In genomic region chr7:28741368-28741708, GRCm38 (mm10) we compare ENCODE assay signal across 9 mouse cellular contexts. TPM values are rescaled to one million over a fixed set of nuclear protein-coding genes. Genes with fewer than 3 reads are reported as not detected.
DNase-seq lines count a peak whose midpoint lies in the region; ATAC-seq and TF ChIP-seq lines count a peak whose summit lies in the region.
"Had no signal": no experiment of that assay in that cellular context is flagged by ENCODE, and none has a peak within 500 bp of the region (broad histone marks: within the 10 kb centered on the region; RNA-seq: fewer than 3 reads in every experiment).

No protein-coding gene starts in this region.

- peak overlapping the region; percentile 80 for H3K4me2 ChIP-seq in heart, embryonic 11.5 days
- peak overlapping the region; percentile 69 for H3K4me2 ChIP-seq in forebrain, embryonic 14.5 days (ENCODE audit: low read length)
- H3K4me2 ChIP-seq in liver, embryonic 15.5 days, result peak overlapping the region; percentile 78

- H3K27ac ChIP-seq in heart, embryonic 11.5 days (ENCODE audit: low read depth, low read length), result peak overlapping the region; percentile 36; the same call in 1 of the 2 replicates
- 0 out of 2 replicates have a peak overlapping the region, but pooled peaks have one; percentile 3 for H3K27ac ChIP-seq in forebrain, embryonic 14.5 days (ENCODE audit: low read depth, low read length)
- H3K27ac ChIP-seq in liver, embryonic 15.5 days (replicated peaks), result peak overlapping the region; percentile 75

- 2% methylated on average over 13 of the region's 13 CpGs for WGBS in heart, embryonic 11.5 days (ENCODE audit: insufficient replicate concordance)
- WGBS in forebrain, embryonic 14.5 days, result 1% methylated on average over 13 of the region's 13 CpGs
- under 1% methylated on average over 13 of the region's 13 CpGs for WGBS in liver, embryonic 15.5 days (ENCODE audit: insufficient replicate concordance)

- TF ChIP-seq CTCF in E14TG2a.4 (conservative IDR thresholded peaks at IDR 0.05; ENCODE audit: low read length), result no peak

- no peaks in the 10 kb centered on the region for H3K9me3 ChIP-seq in heart, embryonic 11.5 days (replicated peaks; ENCODE audit: control insufficient read depth, low read length)
- H3K9me3 ChIP-seq in E14TG2a.4 (ENCODE audit: low read length), result no peaks in the 10 kb centered on the region
- no peaks in the 10 kb centered on the region for H3K9me3 ChIP-seq in forebrain, embryonic 14.5 days (replicated peaks; ENCODE audit: control insufficient read depth, low read length)
- H3K9me3 ChIP-seq in liver, embryonic 15.5 days (replicated peaks), result no peaks in the 10 kb centered on the region

- H3K4me3 ChIP-seq in heart, embryonic 11.5 days (ENCODE audit: low read depth, low read length), result peak overlapping the region; percentile 70
- H3K4me3 ChIP-seq in E14TG2a.4 (replicated peaks; ENCODE audit: low read length), result peak overlapping the region; percentile 98
- peak overlapping the region; percentile 70 for H3K4me3 ChIP-seq in forebrain, embryonic 14.5 days (ENCODE audit: low read depth, low read length)
- H3K4me3 ChIP-seq in liver, embryonic 15.5 days (replicated peaks), result peak overlapping the region; percentile 86

- ATAC-seq in heart, embryonic 11.5 days (replicated peaks; ENCODE audit: insufficient number of reproducible peaks, low FRiP score, low TSS enrichment), result no peak
- ATAC-seq in forebrain, embryonic 14.5 days, result no peak
- peak; percentile 2; the same call in 1 of the 2 replicates for ATAC-seq in liver, embryonic 15.5 days (ENCODE audit: insufficient read depth)

- H3K36me3 ChIP-seq in heart, embryonic 11.5 days (ENCODE audit: control insufficient read depth, insufficient read depth, low read length), result peaks cover 21% of the 10 kb centered on the region
- peaks cover 66% of the 10 kb centered on the region for H3K36me3 ChIP-seq in E14TG2a.4 (ENCODE audit: insufficient read depth, low read length)
- peaks cover 23% of the 10 kb centered on the region for H3K36me3 ChIP-seq in forebrain, embryonic 14.5 days (ENCODE audit: control insufficient read depth, insufficient read depth, low read length)
- peaks cover 20% of the 10 kb centered on the region for H3K36me3 ChIP-seq in liver, embryonic 15.5 days (replicated peaks)

- H3K27me3 ChIP-seq in heart, embryonic 11.5 days (ENCODE audit: control insufficient read depth, insufficient read depth, low read length), result no peaks in the 10 kb centered on the region
- H3K27me3 ChIP-seq in E14TG2a.4 (ENCODE audit: insufficient read depth, low read length), result no peaks in the 10 kb centered on the region
- no peaks in the 10 kb centered on the region for H3K27me3 ChIP-seq in forebrain, embryonic 14.5 days (replicated peaks; ENCODE audit: control insufficient read depth, insufficient read depth, low read length)
- no peaks in the 10 kb centered on the region for H3K27me3 ChIP-seq in liver, embryonic 15.5 days

- DNase-seq in heart, adult 8-10 months (ENCODE audit: low spot score), result no peak
- DNase-seq in forebrain, embryonic 14.5 days (ENCODE audit: low spot score), result no peak
- no peak for DNase-seq in adrenal gland, postnatal 14 days
- DNase-seq in embryo, embryonic 9.5 days (ENCODE audit: extremely low spot score), result no peak
- DNase-seq in natural killer cell, adult 2 months (ENCODE audit: low spot score in 2 of 2), result no peak

- peaks cover 6% of the 10 kb centered on the region; the same call in 1 of the 2 replicates for H3K4me1 ChIP-seq in heart, embryonic 11.5 days (ENCODE audit: control insufficient read depth, insufficient read depth, low read length)
- H3K4me1 ChIP-seq in E14TG2a.4 (replicated peaks; ENCODE audit: low read depth, low read length), result peaks cover 54% of the 10 kb centered on the region
- peaks cover 9% of the 10 kb centered on the region; the same call in 1 of the 2 replicates for H3K4me1 ChIP-seq in forebrain, embryonic 14.5 days (ENCODE audit: control insufficient read depth, insufficient read depth, low read length)
- peaks cover 26% of the 10 kb centered on the region for H3K4me1 ChIP-seq in liver, embryonic 15.5 days (replicated peaks)

- peak overlapping the region; percentile 82 for H3K9ac ChIP-seq in heart, embryonic 11.5 days (ENCODE audit: low read depth, low read length)
- peak overlapping the region; percentile 86 for H3K9ac ChIP-seq in forebrain, embryonic 14.5 days (ENCODE audit: low read length)
- peak overlapping the region; percentile 77 for H3K9ac ChIP-seq in liver, embryonic 15.5 days

RNA-seq across cellular contexts. Expression of gene Mrps12, which starts 0.3 kb away (rescaled TPM):
- polyA plus RNA-seq in heart, embryonic 11.5 days (2014; fragmentation: Nextera tagmentation; extraction: Ambion mirVana), result 133 and 134 TPM in 2 replicates
- 10 to 100 TPM; 64.0 to 72.6 (median 67.4) TPM for total RNA-seq in heart, adult 8-10 months (2022)
- 133 and 141 TPM in 2 replicates for polyA plus RNA-seq in forebrain, embryonic 14.5 days (2014; fragmentation: Nextera tagmentation; extraction: Ambion mirVana)
- 73.3 and 77.7 TPM in 2 replicates for polyA plus RNA-seq in liver, embryonic 15.5 days (2015; fragmentation: Nextera tagmentation; extraction: Ambion mirVana)
- 82.1 and 82.9 TPM in 2 replicates for total RNA-seq in adrenal gland, postnatal 14 days (2021)

RNA-seq across cellular contexts. Expression of gene Sars2, which starts 0.5 kb away (rescaled TPM):
- polyA plus RNA-seq in heart, embryonic 11.5 days (2014; fragmentation: Nextera tagmentation; extraction: Ambion mirVana), result 20.9 and 21.2 TPM in 2 replicates
- 10 to 100 TPM; 13.1 to 15.0 (median 13.7) TPM for total RNA-seq in heart, adult 8-10 months (2022)
- 17.6 and 17.7 TPM in 2 replicates for polyA plus RNA-seq in forebrain, embryonic 14.5 days (2014; fragmentation: Nextera tagmentation; extraction: Ambion mirVana)
- polyA plus RNA-seq in liver, embryonic 15.5 days (2015; fragmentation: Nextera tagmentation; extraction: Ambion mirVana), result 12.2 and 12.4 TPM in 2 replicates
- 17.6 and 18.9 TPM in 2 replicates for total RNA-seq in adrenal gland, postnatal 14 days (2021)

RNA-seq across cellular contexts. Expression of gene Ccer2, which starts 14.6 kb away (rescaled TPM):
- not detected in 2 replicates for polyA plus RNA-seq in heart, embryonic 11.5 days (2014; fragmentation: Nextera tagmentation; extraction: Ambion mirVana)
- not detected for total RNA-seq in heart, adult 8-10 months (2022)
- polyA plus RNA-seq in forebrain, embryonic 14.5 days (2014; fragmentation: Nextera tagmentation; extraction: Ambion mirVana), result not detected in 2 replicates
- not detected in 2 replicates for polyA plus RNA-seq in liver, embryonic 15.5 days (2015; fragmentation: Nextera tagmentation; extraction: Ambion mirVana)
- not detected in 2 replicates for total RNA-seq in adrenal gland, postnatal 14 days (2021)
- polyA plus RNA-seq: gonadal fat pad, adult 2 months had no signal

RNA-seq across cellular contexts. Expression of gene Fbxo17, which starts 24.7 kb away (rescaled TPM):
- 12.0 and 12.7 TPM in 2 replicates for polyA plus RNA-seq in heart, embryonic 11.5 days (2014; fragmentation: Nextera tagmentation; extraction: Ambion mirVana)
- 1 to 10 TPM in 3 of 4 experiments, under 1 TPM in 1; 0.55 to 1.2 (median 1.1) TPM for total RNA-seq in heart, adult 8-10 months (2022)
- 3.0 and 3.4 TPM in 2 replicates for polyA plus RNA-seq in forebrain, embryonic 14.5 days (2014; fragmentation: Nextera tagmentation; extraction: Ambion mirVana)
- 1.1 and 1.3 TPM in 2 replicates for polyA plus RNA-seq in liver, embryonic 15.5 days (2015; fragmentation: Nextera tagmentation; extraction: Ambion mirVana)
- total RNA-seq in adrenal gland, postnatal 14 days (2021), result 2.3 and 4.4 TPM in 2 replicates

RNA-seq across cellular contexts. Expression of gene Sirt2, which starts 25.2 kb away (rescaled TPM):
- 52.2 and 55.3 TPM in 2 replicates for polyA plus RNA-seq in heart, embryonic 11.5 days (2014; fragmentation: Nextera tagmentation; extraction: Ambion mirVana)
- total RNA-seq in heart, adult 8-10 months (2022), result 10 to 100 TPM; 84.0 to 92.6 (median 90.8) TPM
- polyA plus RNA-seq in forebrain, embryonic 14.5 days (2014; fragmentation: Nextera tagmentation; extraction: Ambion mirVana), result 110 and 115 TPM in 2 replicates
- polyA plus RNA-seq in liver, embryonic 15.5 days (2015; fragmentation: Nextera tagmentation; extraction: Ambion mirVana), result 25.9 and 26.0 TPM in 2 replicates
- 66.5 and 78.3 TPM in 2 replicates for total RNA-seq in adrenal gland, postnatal 14 days (2021)

Comparison
In these comparisons a context has a peak if more than half of its experiments do, and no peak if none do; other contexts are left out.
1. H3K27ac ChIP-seq: peak in every context shown above with its lines; median percentile 75 in liver, embryonic 15.5 days; 36 in heart, embryonic 11.5 days; 3 in forebrain, embryonic 14.5 days.